Mouse (Mus musculus) spleen, adult 2 months (tissue): ENCODE data around the gene Odc1. TPM values are rescaled to one million over a fixed set of nuclear protein-coding genes. Genes with fewer than 3 reads are reported as not detected.

Source experiments
- DNase-seq, 2 experiments: peaks; one replicate each; pipeline versions ENCODE4 v3.0.0 to v3.0.0-alpha.2; 2012 to 2021; ENCODE audit warnings: low spot score in 2 of 2, low read depth in 1 of 2
- H3K27ac ChIP-seq: fragments of 200-500 bp; 2 replicates; pipeline ENCODE4 v1.5.1; 2012; ENCODE audit warnings: low read length, inconsistent platforms; ENCODE audit not compliant: insufficient read depth
- H3K27me3 ChIP-seq: fragments of 200-500 bp; 2 replicates; pipeline ENCODE4 v1.6.1; 2012; ENCODE audit warnings: mild to moderate bottlenecking, moderate library complexity, low read length, inconsistent platforms; ENCODE audit not compliant: control insufficient read depth, insufficient read depth
- H3K36me3 ChIP-seq: fragments of 200-500 bp; 2 replicates; pipeline ENCODE4 v1.6.1; 2012; ENCODE audit warnings: mild to moderate bottlenecking, low read length, inconsistent platforms; ENCODE audit not compliant: control insufficient read depth, insufficient read depth
- H3K4me1 ChIP-seq: fragments of 200-500 bp; 2 replicates; pipeline ENCODE4 v1.6.1; 2011; ENCODE audit warnings: inconsistent platforms; ENCODE audit not compliant: control insufficient read depth, insufficient read depth, insufficient read length
- H3K4me3 ChIP-seq: fragments of 200-500 bp; 2 replicates; pipeline ENCODE4 v1.5.1; 2011; ENCODE audit warnings: mild to moderate bottlenecking, inconsistent platforms; ENCODE audit not compliant: insufficient read depth, insufficient read length; ENCODE audit errors: extremely low read depth
- CTCF ChIP-seq: fragments of 200-500 bp; IDR thresholded peaks from 2 replicates; pipeline ENCODE4 v1.5.1; 2011; ENCODE audit warnings: mild to moderate bottlenecking, inconsistent platforms; ENCODE audit not compliant: insufficient read depth, insufficient read length, insufficient replicate concordance; ENCODE audit errors: extremely low read depth
- POLR2A ChIP-seq: fragments of 200-500 bp; IDR thresholded peaks from 2 replicates; pipeline ENCODE4 v1.6.1; 2011; ENCODE audit warnings: low read depth, low read length, inconsistent platforms
- WGBS: fragments of 180-500 bp; shearing (Covaris S2); methylation state at CpG from one replicate; pipeline ENCODE4 v1.1.7; 2018; 5-methylcytosine and 5-hydroxymethylcytosine counted together
- polyA plus RNA-seq: library from polyadenylated mRNA; depleted of rRNA; stranded (reverse); fragments of >200 nt; gene quantifications from 2 replicates; pipeline ENCODE4 v1.2.3, GENCODE M21; 2012

Gene Odc1
- polyA plus RNA-seq, 1 experiment: 90.6 TPM

DNA sequence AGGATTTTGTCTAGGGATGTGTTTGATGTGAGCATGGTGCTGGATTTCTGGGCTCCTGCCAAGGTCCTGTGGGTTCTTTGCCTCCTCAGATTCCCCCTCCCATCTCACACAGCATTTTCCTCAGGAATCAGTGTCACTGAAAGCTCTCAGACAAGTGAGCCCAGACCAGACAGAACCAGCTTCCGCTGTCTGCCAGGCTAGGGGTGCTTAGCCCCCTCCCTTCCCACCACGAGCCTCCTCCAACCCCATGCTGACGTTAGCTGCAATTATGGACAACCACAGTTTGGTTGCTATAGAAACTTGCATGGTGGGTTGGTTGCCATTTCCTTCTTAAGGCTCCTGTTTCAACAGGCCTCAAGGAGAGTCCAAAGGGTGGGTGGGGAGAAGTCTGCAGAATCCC, 39.3 kb downstream of the Odc1 start:
- H3K4me1 ChIP-seq: no peaks in the 10 kb centered on the region
- no peak overlapping the region for H3K27ac ChIP-seq
- no peaks in the 10 kb centered on the region for H3K27me3 ChIP-seq
- H3K4me3 ChIP-seq: no peak overlapping the region
- TF ChIP-seq CTCF (no peak), POLR2A (no peak)
- 21% methylated on average over 3 of the region's 3 CpGs for WGBS
- no peaks in the 10 kb centered on the region for H3K36me3 ChIP-seq
- no peak for DNase-seq

DNA sequence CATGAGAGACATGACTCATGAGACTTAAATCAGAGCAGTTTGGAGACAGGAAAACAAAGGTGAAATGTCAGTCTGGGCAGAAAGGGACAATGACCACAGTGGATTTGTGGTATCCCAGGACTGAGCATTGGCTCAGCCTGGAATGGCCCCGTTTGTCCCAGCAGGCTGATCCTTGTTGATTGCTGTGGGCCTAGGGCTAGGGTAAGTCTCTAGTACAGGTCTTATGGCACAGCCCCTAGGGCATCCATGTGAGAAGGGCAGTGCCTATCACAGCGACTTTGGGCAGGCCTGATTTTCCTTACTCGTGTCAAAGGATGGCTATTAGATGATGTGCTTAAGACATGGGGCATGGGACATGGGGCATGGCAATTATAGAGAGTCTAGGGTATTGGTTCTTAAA, 41.4 kb downstream of the Odc1 start:
- WGBS: 80% methylated on average over 3 of the region's 3 CpGs
- Histone ChIP-seq H3K27ac (no peak overlapping the region), H3K4me1 (no peaks in the 10 kb centered on the region), H3K27me3 (no peaks in the 10 kb centered on the region), H3K36me3 (no peaks in the 10 kb centered on the region), H3K4me3 (no peak overlapping the region)
- no peak for DNase-seq
- TF ChIP-seq CTCF (no peak), POLR2A (no peak)

DNA sequence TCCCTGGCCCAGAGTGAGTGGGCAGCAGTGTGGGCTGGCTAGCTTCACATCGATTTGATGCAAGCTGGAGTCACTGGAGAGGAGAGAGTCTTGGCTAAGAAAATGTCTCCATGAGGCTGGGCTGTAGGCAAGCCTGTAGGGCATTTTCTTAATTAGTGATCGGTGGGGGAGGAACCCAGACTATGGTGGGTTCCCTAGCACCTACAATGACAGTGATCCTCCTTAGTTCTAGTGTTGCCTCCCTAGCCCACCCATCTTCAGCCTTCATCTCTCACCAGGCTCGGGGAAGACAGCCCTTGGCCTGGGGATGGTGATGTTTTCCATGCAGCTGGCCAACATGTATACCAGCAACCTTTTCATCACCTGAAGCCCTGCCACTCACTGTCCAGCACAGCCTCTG, 43.8 kb downstream of the Odc1 start:
- H3K27ac ChIP-seq: no peak overlapping the region
- 82% methylated on average over 3 of the region's 3 CpGs for WGBS

DNA sequence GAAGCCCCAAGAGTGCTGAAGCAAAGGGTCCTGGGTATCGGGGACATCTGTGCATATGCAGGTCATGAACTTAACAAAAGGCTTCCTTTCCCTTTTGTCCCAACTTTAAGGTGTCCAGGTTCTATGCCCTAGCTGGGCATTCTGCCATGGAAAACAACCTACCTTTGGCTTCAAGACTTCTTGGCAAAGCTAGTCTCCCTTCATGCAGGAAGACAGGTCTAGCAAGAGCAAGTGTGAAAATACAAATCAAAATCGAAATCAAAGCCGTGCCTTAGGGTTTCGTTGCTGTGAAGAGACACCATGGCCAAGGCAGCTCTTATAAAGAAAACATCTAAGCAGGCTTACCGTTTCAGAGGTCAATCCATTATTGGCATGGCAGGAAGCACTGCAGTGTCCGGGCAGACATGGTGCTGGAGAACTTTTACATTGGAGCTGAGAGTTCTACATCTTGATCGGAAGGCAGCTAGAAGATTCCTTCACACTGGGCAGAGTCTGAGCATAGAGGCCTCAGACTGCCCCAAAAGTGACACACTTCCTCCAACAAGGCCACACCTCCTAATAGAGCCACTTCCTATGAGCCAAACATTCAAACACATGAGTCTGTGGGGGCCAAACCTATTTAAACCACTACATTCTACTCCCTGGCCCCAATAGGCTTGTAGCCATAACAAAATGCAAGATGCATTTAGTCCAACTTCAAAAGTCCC, 44.5 kb downstream of the Odc1 start:
- Histone ChIP-seq H3K4me3 (no peak overlapping the region), H3K27ac (no peak overlapping the region), H3K27me3 (no peaks in the 10 kb centered on the region), H3K4me1 (no peaks in the 10 kb centered on the region), H3K36me3 (no peaks in the 10 kb centered on the region)
- TF ChIP-seq POLR2A (no peak), CTCF (no peak)
- no peak for DNase-seq
- 91% methylated on average over 7 of the region's 7 CpGs for WGBS

More for the DNA sequence above, 43.8 kb downstream of the Odc1 start:
- H3K36me3 ChIP-seq: no peaks in the 10 kb centered on the region
- no peak overlapping the region for H3K4me3 ChIP-seq
- no peaks in the 10 kb centered on the region for H3K4me1 ChIP-seq
- no peak for DNase-seq
- TF ChIP-seq CTCF: no peak
- no peak for TF ChIP-seq POLR2A
- no peaks in the 10 kb centered on the region for H3K27me3 ChIP-seq

DNA sequence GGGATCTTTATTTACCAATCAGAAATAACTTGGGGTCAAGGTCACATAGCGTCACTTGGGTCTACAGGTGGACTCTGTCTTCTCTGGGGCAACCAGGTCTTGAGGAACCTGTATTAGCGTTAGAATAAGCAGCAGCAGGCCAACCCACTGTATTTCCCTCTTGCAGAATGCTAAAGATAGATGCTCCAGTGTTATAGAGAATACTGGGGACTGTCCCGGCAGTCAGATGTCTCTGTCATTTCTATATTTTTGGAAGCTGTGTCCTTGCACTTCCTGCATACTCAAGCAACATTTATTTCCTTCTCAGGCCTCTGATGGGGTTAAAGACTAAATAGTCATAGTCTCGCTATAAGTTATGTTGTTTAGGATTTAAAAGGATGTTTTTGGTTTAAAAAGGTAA, 46.7 kb downstream of the Odc1 start:
- TF ChIP-seq CTCF: no peak
- TF ChIP-seq POLR2A: no peak
- H3K4me1 ChIP-seq: no peaks in the 10 kb centered on the region
- 78% methylated on average over 4 of the region's 4 CpGs for WGBS

DNA sequence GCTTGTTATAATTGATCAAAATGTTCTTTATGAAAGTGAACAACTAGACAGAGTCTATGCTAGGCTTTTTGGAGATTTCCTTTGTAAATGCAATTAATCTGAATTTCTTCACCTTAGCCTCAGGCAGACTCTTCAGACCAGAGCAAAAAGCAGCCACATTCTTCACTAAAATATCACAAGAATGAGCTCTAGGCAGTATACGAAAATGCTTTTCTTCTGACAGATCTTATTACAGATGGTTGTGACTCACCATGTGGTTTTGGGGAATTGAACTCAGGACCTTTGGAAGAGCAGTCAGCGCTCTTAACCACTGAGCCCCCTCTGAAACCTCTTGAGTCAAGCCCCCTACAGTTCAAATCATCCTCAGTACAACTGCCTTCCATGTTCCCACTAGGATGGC, 49.4 kb downstream of the Odc1 start:
- H3K4me3 ChIP-seq: no peak overlapping the region
- no peak overlapping the region for H3K27ac ChIP-seq
- no peaks in the 10 kb centered on the region for H3K36me3 ChIP-seq
- H3K27me3 ChIP-seq: no peaks in the 10 kb centered on the region
- DNase-seq: no peak
- H3K4me1 ChIP-seq: no peaks in the 10 kb centered on the region
- TF ChIP-seq POLR2A (no peak), CTCF (no peak)
- WGBS: 84% methylated on average over 2 of the region's 2 CpGs

More for the DNA sequence above, 46.7 kb downstream of the Odc1 start:
- no peak overlapping the region for H3K4me3 ChIP-seq
- DNase-seq: no peak
- no peaks in the 10 kb centered on the region for H3K36me3 ChIP-seq
- no peak overlapping the region for H3K27ac ChIP-seq
- no peaks in the 10 kb centered on the region for H3K27me3 ChIP-seq

DNA sequence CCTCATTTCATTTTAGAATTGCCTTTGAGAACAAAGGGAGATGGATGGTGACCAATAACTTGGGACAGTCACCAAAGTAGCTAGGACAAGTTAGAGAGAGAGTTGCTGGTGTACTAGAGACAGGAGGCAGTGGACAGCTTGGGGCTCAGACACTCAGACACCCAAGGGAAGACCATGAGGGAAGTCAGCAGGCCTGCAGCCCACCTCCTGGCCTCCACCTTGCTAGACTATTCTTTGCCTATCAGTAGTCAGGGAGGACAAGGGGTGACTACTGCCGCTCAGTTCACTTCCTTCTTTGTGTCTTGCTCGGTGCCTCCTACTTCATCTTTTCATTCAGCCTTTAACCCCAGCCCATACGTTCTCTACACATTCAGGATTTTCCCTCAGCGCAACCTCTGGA, 50.1 kb downstream of the Odc1 start:
- Histone ChIP-seq H3K27me3 (no peaks in the 10 kb centered on the region), H3K4me3 (no peak overlapping the region), H3K4me1 (no peaks in the 10 kb centered on the region), H3K36me3 (no peaks in the 10 kb centered on the region), H3K27ac (no peak overlapping the region)
- no peak for DNase-seq
- TF ChIP-seq CTCF (no peak), POLR2A (no peak)
- WGBS: 63% methylated on average over 4 of the region's 4 CpGs
